Comparison of ENCODE assay signal across 15 mouse cellular contexts in the genomic region with DNA sequence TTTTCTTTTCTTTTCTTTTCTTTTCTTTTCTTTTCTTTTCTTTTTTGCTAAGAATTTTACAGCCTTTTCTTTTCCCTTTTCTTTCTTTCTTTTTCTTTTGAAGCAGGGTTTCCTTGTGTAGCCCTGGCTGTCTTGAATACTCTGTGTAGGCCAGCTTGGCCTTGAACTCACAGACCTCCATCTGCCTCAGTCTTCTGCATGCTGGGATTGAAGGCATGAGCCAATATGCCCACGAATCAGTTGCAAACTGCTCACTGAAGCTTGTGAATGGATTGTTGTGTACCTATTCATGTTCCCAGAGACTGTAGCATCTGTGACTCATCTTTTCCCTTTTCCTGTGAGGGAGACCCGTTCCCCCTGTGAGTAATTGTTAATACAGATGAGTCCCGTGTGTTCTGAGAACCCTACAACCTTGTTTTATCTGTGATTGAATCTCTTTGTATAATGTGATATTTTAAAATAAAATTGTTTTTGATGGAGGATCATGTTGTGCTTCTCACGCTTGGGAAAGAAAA.
"Had no signal": no experiment of that assay in that cellular context is flagged by ENCODE, and none has a peak within 500 bp of the region (broad histone marks: within the 10 kb centered on the region; RNA-seq: fewer than 3 reads in every experiment).

No protein-coding gene starts in this region.

- H3K4me3 ChIP-seq: layer of hippocampus, adult 2 months; left cerebral cortex, adult 2 months; liver, embryonic 13.5 days; megakaryocyte, embryonic 14.5 days; midbrain, embryonic 10.5 days; midbrain, embryonic 13.5 days; myocyte; neural tube, embryonic 13.5 days had no signal

- H3K4me2 ChIP-seq: liver, embryonic 13.5 days; midbrain, embryonic 13.5 days; neural tube, embryonic 13.5 days had no signal

- DNase-seq: layer of hippocampus, postnatal 36 days; liver, embryonic 13.5 days; lung, adult 2 months; thymus, adult 2 months; thymus, postnatal 14 days; thymus, postnatal 4 days had no signal

- H3K27ac ChIP-seq: kidney, postnatal 0 days; layer of hippocampus, adult 2 months; left cerebral cortex, adult 2 months; liver, embryonic 13.5 days; midbrain, embryonic 10.5 days; midbrain, embryonic 13.5 days; neural tube, embryonic 13.5 days had no signal

- ATAC-seq: midbrain, embryonic 13.5 days; midbrain, embryonic 16.5 days had no signal

- H3K9ac ChIP-seq: liver, embryonic 13.5 days; midbrain, embryonic 13.5 days; neural tube, embryonic 13.5 days had no signal

- H3K9me3 ChIP-seq: liver, embryonic 13.5 days; megakaryocyte, embryonic 14.5 days; midbrain, embryonic 10.5 days; midbrain, embryonic 13.5 days; neural tube, embryonic 13.5 days had no signal

- H3K27me3 ChIP-seq: liver, embryonic 13.5 days; megakaryocyte, embryonic 14.5 days; midbrain, embryonic 13.5 days; neural tube, embryonic 13.5 days had no signal

- H3K4me1 ChIP-seq: midbrain, embryonic 10.5 days; neural tube, embryonic 13.5 days had no signal
